Mouse (Mus musculus) adrenal gland, adult (tissue): ENCODE data around the gene Dgka.
A peak's percentile ranks its signal among the peaks of the same experiment; 100 is the strongest.

Experiments used
- DNase-seq, 2 experiments: peaks; one replicate each; pipeline ENCODE4 v3.0.0; 2022 to 2023; ENCODE audit warnings: low spot score in 1 of 2; ENCODE audit not compliant: inconsistent age in 2 of 2

Dgka gene

DNA sequence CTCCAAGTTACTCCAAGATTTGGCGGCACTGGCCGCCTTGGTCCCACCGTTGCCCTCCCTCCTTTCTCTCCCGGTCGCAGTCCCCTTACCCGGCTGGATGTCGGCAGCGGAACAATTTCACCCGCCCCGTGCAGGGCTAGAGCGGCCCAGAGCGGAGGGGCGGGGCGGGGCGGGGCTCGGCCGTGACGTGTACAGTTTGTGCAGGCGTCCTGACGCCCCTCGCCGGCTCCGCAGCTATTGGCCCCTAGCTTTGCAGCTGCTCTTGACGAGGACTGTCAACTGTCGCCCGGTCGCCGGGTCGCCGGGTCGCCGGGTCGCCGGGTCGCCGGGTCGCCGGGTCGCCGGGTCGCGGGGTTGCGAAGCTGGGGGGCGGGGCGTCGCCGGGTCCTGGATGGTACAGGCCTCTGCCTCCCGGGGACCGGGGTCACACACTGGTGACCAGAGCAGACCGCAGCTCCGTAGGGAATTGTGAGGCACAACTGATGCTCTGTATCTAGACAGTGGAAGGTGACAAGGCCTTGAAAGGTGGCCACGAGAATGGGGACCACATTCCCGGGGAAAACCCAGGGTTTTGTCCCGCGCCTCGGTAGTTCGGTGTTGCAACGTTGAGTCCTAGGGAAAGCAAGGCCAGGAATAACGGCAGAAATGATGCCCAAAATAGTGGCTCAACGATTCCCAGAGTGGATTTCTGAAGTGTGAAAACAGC is 70.7 kb downstream of the Dgka start, which contains the start of gene Suox:
TSS of gene Suox (minus strand) at position 311 of the 706 bp plus-strand sequence.
- DNase-seq = peak; percentile 87 to 96

DNA sequence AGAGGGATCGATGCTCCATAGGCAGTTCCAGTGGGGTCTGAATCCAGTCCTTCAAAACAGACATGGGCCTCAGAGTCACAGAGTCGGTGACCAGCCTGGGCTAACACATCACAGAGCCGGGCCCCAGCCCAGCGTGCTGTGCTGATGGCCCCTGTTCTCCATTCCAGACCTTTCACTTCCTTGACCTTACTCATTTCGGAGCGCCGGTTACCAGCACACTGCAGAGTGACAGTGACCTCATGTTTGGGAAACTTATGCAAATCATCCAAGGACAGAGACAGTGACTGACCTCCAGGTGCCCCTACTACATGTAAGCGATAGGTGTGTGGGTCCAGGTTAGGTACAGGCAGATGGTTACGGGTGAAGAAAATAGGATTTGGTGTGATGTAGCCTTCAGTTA is 73.5 kb downstream of the Dgka start:
- DNase-seq = no peak
